ENCODE assay signal across 8 mouse cellular contexts in the genomic region with DNA sequence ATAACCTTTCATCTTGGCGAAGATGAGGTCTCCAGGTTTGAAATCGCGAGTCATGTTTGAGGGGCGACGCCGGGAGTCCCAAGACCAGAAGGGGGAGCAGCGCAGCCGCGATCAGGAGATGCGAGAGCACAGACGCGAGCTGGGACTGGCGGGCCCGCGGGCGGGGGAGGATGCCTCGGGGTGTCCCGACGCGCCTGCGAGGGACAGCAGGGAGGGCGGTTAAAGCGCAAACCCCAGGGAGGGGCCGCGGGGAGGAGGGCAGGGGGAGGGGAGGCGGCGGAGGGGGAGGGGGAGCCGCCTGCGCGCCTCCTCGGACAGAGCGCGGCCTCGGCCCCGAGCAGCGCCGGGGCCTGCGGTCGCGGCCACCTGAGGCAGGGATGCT. TPM values are rescaled to one million over a fixed set of nuclear protein-coding genes. Genes with fewer than 3 reads are reported as not detected.
A peak's percentile ranks its signal among the peaks of the same experiment; 100 is the strongest.
DNase-seq lines count a peak whose midpoint lies in the region; ATAC-seq lines count a peak whose summit lies in the region.

No protein-coding gene starts in this region.

- H3K27me3 ChIP-seq in heart, embryonic 14.5 days (ENCODE audit: control insufficient read depth, insufficient read depth, low read length) = no peaks in the 10 kb centered on the region
- no peaks in the 10 kb centered on the region for H3K27me3 ChIP-seq in liver, embryonic 13.5 days
- no peaks in the 10 kb centered on the region for H3K27me3 ChIP-seq in stomach, embryonic 16.5 days (ENCODE audit: control insufficient read depth, insufficient read depth, low read length)

- peak overlapping the region; percentile 90 for H3K9ac ChIP-seq in heart, embryonic 14.5 days (ENCODE audit: low read length)
- H3K9ac ChIP-seq in liver, embryonic 13.5 days = peak overlapping the region; percentile 94
- H3K9ac ChIP-seq in stomach, embryonic 16.5 days (ENCODE audit: low read length) = peak overlapping the region; percentile 92

- DNase-seq in CD4-positive helper T cell, adult 2 months (ENCODE audit: low read depth, low spot score) = peak; percentile 92
- peak; percentile 65 for DNase-seq in brain, embryonic 18.5 days (ENCODE audit: low read depth, low spot score)
- DNase-seq in kidney, postnatal 14 days = peak; percentile 86
- peak; percentile 87 for DNase-seq in liver, embryonic 13.5 days
- peak; percentile 88 for DNase-seq in neural tube, embryonic 10.5 days (ENCODE audit: extremely low spot score, low spot score)

- peaks cover 4 to 17% of the 10 kb centered on the region in 2 experiments for H3K4me1 ChIP-seq in heart, embryonic 14.5 days (ENCODE audit: control insufficient read depth in 2 of 2, insufficient read depth in 2 of 2, low read length in 2 of 2)
- H3K4me1 ChIP-seq in liver, embryonic 13.5 days (replicated peaks) = peaks cover 21% of the 10 kb centered on the region
- peaks cover 8% of the 10 kb centered on the region for H3K4me1 ChIP-seq in stomach, embryonic 16.5 days (ENCODE audit: control insufficient read depth, insufficient read depth, low read length)

- under 1% methylated on average over 34 of the region's 40 CpGs for WGBS in heart, embryonic 14.5 days
- under 1% methylated on average over 37 of the region's 40 CpGs for WGBS in liver, embryonic 13.5 days (ENCODE audit: insufficient replicate concordance)
- under 1% methylated on average over 38 of the region's 40 CpGs for WGBS in stomach, embryonic 16.5 days

- ATAC-seq in erythroid progenitor cell, adult 5-6 weeks (replicated peaks; ENCODE audit: low FRiP score, poor library complexity, severe bottlenecking) = peak; percentile 88
- peak; percentile 85 for ATAC-seq in heart, embryonic 14.5 days (ENCODE audit: insufficient number of reproducible peaks, insufficient read depth, low FRiP score, low read depth)
- ATAC-seq in liver, embryonic 13.5 days (ENCODE audit: low read depth) = peak; percentile 86
- peak; percentile 89 for ATAC-seq in stomach, embryonic 16.5 days (ENCODE audit: insufficient read depth, low FRiP score)

- H3K4me2 ChIP-seq in heart, embryonic 14.5 days (ENCODE audit: low read length) = peak overlapping the region; percentile 75
- H3K4me2 ChIP-seq in liver, embryonic 13.5 days = peak overlapping the region; percentile 82
- peak overlapping the region; percentile 78 for H3K4me2 ChIP-seq in stomach, embryonic 16.5 days (ENCODE audit: low read depth, low read length)

- peak overlapping the region; percentile 95 to 96 for H3K4me3 ChIP-seq in heart, embryonic 14.5 days (ENCODE audit: control insufficient read depth in 1 of 2, insufficient read depth in 1 of 2, low read depth in 1 of 2, low read length in 2 of 2)
- H3K4me3 ChIP-seq in liver, embryonic 13.5 days (replicated peaks) = peak overlapping the region; percentile 93
- peak overlapping the region; percentile 80 for H3K4me3 ChIP-seq in stomach, embryonic 16.5 days (replicated peaks; ENCODE audit: low read length)

- H3K9me3 ChIP-seq in heart, embryonic 14.5 days (ENCODE audit: control insufficient read depth, low read length) = no peaks in the 10 kb centered on the region
- H3K9me3 ChIP-seq in liver, embryonic 13.5 days (replicated peaks) = no peaks in the 10 kb centered on the region
- H3K9me3 ChIP-seq in stomach, embryonic 16.5 days (replicated peaks; ENCODE audit: control insufficient read depth, low read length) = no peaks in the 10 kb centered on the region

- H3K36me3 ChIP-seq in heart, embryonic 14.5 days (ENCODE audit: control insufficient read depth, insufficient read depth, low read length) = peaks cover 37% of the 10 kb centered on the region
- H3K36me3 ChIP-seq in liver, embryonic 13.5 days = peaks cover 35% of the 10 kb centered on the region
- peaks cover 12% of the 10 kb centered on the region for H3K36me3 ChIP-seq in stomach, embryonic 16.5 days (ENCODE audit: control insufficient read depth, insufficient read depth, low read length)

- H3K27ac ChIP-seq in heart, embryonic 14.5 days (replicated peaks in 1 of 2; ENCODE audit: control insufficient read depth in 1 of 2, insufficient read depth in 1 of 2, low read depth in 2 of 2, low read length in 2 of 2) = peak overlapping the region; percentile 97 to 99
- peak overlapping the region; percentile 96 for H3K27ac ChIP-seq in liver, embryonic 13.5 days
- peak overlapping the region; percentile 94 for H3K27ac ChIP-seq in stomach, embryonic 16.5 days (ENCODE audit: low read length)

RNA-seq across cellular contexts. Expression of a gene that starts 0.5 kb away (rescaled TPM):
- 223 and 246 TPM in 2 replicates for total RNA-seq in erythroid progenitor cell, adult 5-6 weeks (2015; ENCODE audit: low replicate concordance)
- 217 and 225 TPM in 2 replicates for total RNA-seq in erythroid progenitor cell, adult 5-6 weeks (2017; ENCODE audit: low replicate concordance)
- 92.6 and 99.9 TPM in 2 replicates for polyA plus RNA-seq in heart, embryonic 14.5 days (2014; fragmentation: Nextera tagmentation; extraction: Ambion mirVana)
- polyA plus RNA-seq in liver, embryonic 13.5 days (2015; fragmentation: Nextera tagmentation; extraction: Ambion mirVana) = 59.9 and 71.4 TPM in 2 replicates
- 61.7 and 72.9 TPM in 2 replicates for polyA plus RNA-seq in stomach, embryonic 16.5 days (2015; fragmentation: Nextera tagmentation; extraction: Ambion mirVana)

RNA-seq across cellular contexts. Expression of a gene that starts 39.6 kb away (rescaled TPM):
- 2.5 and 12.6 TPM in 2 replicates for total RNA-seq in erythroid progenitor cell, adult 5-6 weeks (2015; ENCODE audit: low replicate concordance)
- 4.9 and 8.0 TPM in 2 replicates for total RNA-seq in erythroid progenitor cell, adult 5-6 weeks (2017; ENCODE audit: low replicate concordance)
- polyA plus RNA-seq in heart, embryonic 14.5 days (2014; fragmentation: Nextera tagmentation; extraction: Ambion mirVana) = 2.7 and 3.6 TPM in 2 replicates
- polyA plus RNA-seq in liver, embryonic 13.5 days (2015; fragmentation: Nextera tagmentation; extraction: Ambion mirVana) = 1.1 and 1.8 TPM in 2 replicates
- polyA plus RNA-seq in stomach, embryonic 16.5 days (2015; fragmentation: Nextera tagmentation; extraction: Ambion mirVana) = 3.7 and 4.2 TPM in 2 replicates

Comparison
In these comparisons a context has a peak if more than half of its experiments do, and no peak if none do; other contexts are left out.
1. Peak in every context shown above with its lines: DNase-seq, ATAC-seq, H3K4me3 ChIP-seq and H3K27ac ChIP-seq.